Mouse (Mus musculus) CH12.LX (cell line): ENCODE data around the gene Ldlrad3. TPM values are rescaled to one million over a fixed set of nuclear protein-coding genes. Genes with fewer than 3 reads are reported as not detected.
A peak's percentile ranks its signal among the peaks of the same experiment; 100 is the strongest.

Experiments used
- DNase-seq: peaks from one replicate; pipeline ENCODE4 v3.0.0-alpha.2; 2013; ENCODE audit errors: extremely low read depth
- H3K27ac ChIP-seq: 2 replicates; pipeline ENCODE4 v1.5.1; 2012; ENCODE audit warnings: low read depth, mild to moderate bottlenecking, control low read depth, moderate library complexity; ENCODE audit not compliant: insufficient read depth
- H3K27me3 ChIP-seq: replicated peaks from 2 replicates; pipeline ENCODE3; 2012; ENCODE audit warnings: inconsistent platforms
- H3K36me3 ChIP-seq, 2 experiments: replicated peaks in 1 of 2; 2 replicates each; pipeline versions ENCODE3 to v1.6.1; 2012; ENCODE audit warnings: inconsistent platforms in 1 of 2, low read length in 1 of 2, mild to moderate bottlenecking in 1 of 2, mixed read lengths in 1 of 2, moderate library complexity in 1 of 2; ENCODE audit not compliant: control insufficient read depth in 1 of 2, insufficient read depth in 1 of 2
- H3K4me1 ChIP-seq, 2 experiments: 2 replicates each; pipeline ENCODE4 v1.6.1; 2012; ENCODE audit warnings: inconsistent platforms in 1 of 2, moderate library complexity in 1 of 2; ENCODE audit not compliant: insufficient read depth in 2 of 2, control insufficient read depth in 1 of 2
- H3K4me2 ChIP-seq: 2 replicates; pipeline ENCODE4 v1.6.1; 2012; ENCODE audit warnings: low read depth, mild to moderate bottlenecking, control low read depth; ENCODE audit not compliant: poor library complexity, insufficient read depth, severe bottlenecking
- H3K4me3 ChIP-seq, 3 experiments: fragments of 150-350 bp in 1 of 3; sonication (generic) in 1 of 3; replicated peaks in 1 of 3; 2 replicates each; pipeline versions ENCODE3 to v1.5.1; 2011 to 2012; ENCODE audit warnings: low read depth in 2 of 3, low read length in 2 of 3, mild to moderate bottlenecking in 2 of 3, moderate library complexity in 2 of 3, control low read depth in 1 of 3, improper control_type of control experiment in 1 of 3, inconsistent platforms in 1 of 3, mixed read lengths in 1 of 3; ENCODE audit not compliant: poor library complexity in 1 of 3
- H3K79me2 ChIP-seq: replicated peaks from 2 replicates; pipeline ENCODE4 v1.6.1; 2012; ENCODE audit warnings: mild to moderate bottlenecking, moderate library complexity; ENCODE audit not compliant: control insufficient read depth, poor library complexity, insufficient read depth, severe bottlenecking; ENCODE audit errors: extremely low read depth
- H3K9ac ChIP-seq: 2 replicates; pipeline ENCODE4 v1.6.1; 2012; ENCODE audit warnings: low read depth, mild to moderate bottlenecking, control low read depth, moderate library complexity; ENCODE audit not compliant: insufficient read depth
- H3K9me3 ChIP-seq: replicated peaks from 2 replicates; pipeline ENCODE3; 2012; ENCODE audit warnings: low read length, inconsistent platforms, mixed read lengths
- BHLHE40 ChIP-seq: IDR thresholded peaks from 2 replicates; pipeline ENCODE4 v1.6.1; 2011; ENCODE audit warnings: mild to moderate bottlenecking, low read depth, low read length, improper control_type of control experiment
- CHD1 ChIP-seq: IDR thresholded peaks from 2 replicates; pipeline ENCODE4 v1.6.1; 2012; ENCODE audit warnings: low read depth, low read length, improper control_type of control experiment, inconsistent platforms
- CHD2 ChIP-seq: IDR thresholded peaks from 2 replicates; pipeline ENCODE4 v1.6.1; 2011; ENCODE audit warnings: low read length, improper control_type of control experiment
- CTCF ChIP-seq, 2 experiments: IDR thresholded peaks in 1 of 2; conservative IDR thresholded peaks in 1 of 2; 2 replicates each; pipeline ENCODE4 v1.5.1; 2011 to 2012; ENCODE audit warnings: low read depth in 2 of 2, low read length in 2 of 2, improper control_type of control experiment in 1 of 2, inconsistent platforms in 1 of 2, mild to moderate bottlenecking in 1 of 2, moderate library complexity in 1 of 2
- E2F4 ChIP-seq: IDR thresholded peaks from 2 replicates; pipeline ENCODE4 v1.6.1; 2011; ENCODE audit warnings: low read depth, low read length, improper control_type of control experiment; ENCODE audit not compliant: insufficient replicate concordance
- ELF1 ChIP-seq: IDR thresholded peaks from 2 replicates; pipeline ENCODE4 v1.6.1; 2014; ENCODE audit warnings: low read depth, mild to moderate bottlenecking, inconsistent platforms, low read length, improper control_type of control experiment
- EP300 ChIP-seq: IDR thresholded peaks from 2 replicates; pipeline ENCODE4 v1.6.1; 2011; ENCODE audit warnings: low read length, improper control_type of control experiment
- ETS1 ChIP-seq: conservative IDR thresholded peaks from 2 replicates; pipeline ENCODE4 v1.6.1; 2012; ENCODE audit warnings: low read depth, mild to moderate bottlenecking, inconsistent platforms, low read length, improper control_type of control experiment, moderate library complexity
- GABPA ChIP-seq: IDR thresholded peaks from 2 replicates; pipeline ENCODE4 v1.6.1; 2012; ENCODE audit warnings: low read depth, low read length, improper control_type of control experiment, inconsistent platforms; ENCODE audit not compliant: insufficient replicate concordance
- HCFC1 ChIP-seq: IDR thresholded peaks from 2 replicates; pipeline ENCODE4 v1.6.1; 2012; ENCODE audit warnings: low read depth, mild to moderate bottlenecking, inconsistent platforms, low read length, improper control_type of control experiment
- IRF4 ChIP-seq: IDR thresholded peaks from 2 replicates; pipeline ENCODE4 v1.6.1; 2014; ENCODE audit warnings: low read depth, mild to moderate bottlenecking, inconsistent platforms, low read length, improper control_type of control experiment
- JUN ChIP-seq: IDR thresholded peaks from 2 replicates; pipeline ENCODE4 v1.6.1; 2011; ENCODE audit warnings: low read depth, mild to moderate bottlenecking, low read length, improper control_type of control experiment, moderate library complexity; ENCODE audit not compliant: insufficient read depth
- JUND ChIP-seq: conservative IDR thresholded peaks from 2 replicates; pipeline ENCODE4 v1.6.1; 2011; ENCODE audit warnings: low read depth, low read length, improper control_type of control experiment
- MAFK ChIP-seq: IDR thresholded peaks from 2 replicates; pipeline ENCODE4 v1.6.1; 2011; ENCODE audit warnings: low read length, improper control_type of control experiment; ENCODE audit not compliant: insufficient replicate concordance
- MAX ChIP-seq: IDR thresholded peaks from 2 replicates; pipeline ENCODE4 v1.6.1; 2011; ENCODE audit warnings: low read length, improper control_type of control experiment
- MAZ ChIP-seq: IDR thresholded peaks from 2 replicates; pipeline ENCODE4 v1.6.1; 2012; ENCODE audit warnings: low read depth, mild to moderate bottlenecking, inconsistent platforms, low read length, improper control_type of control experiment, moderate library complexity
- MEF2A ChIP-seq: IDR thresholded peaks from 2 replicates; pipeline ENCODE4 v1.6.1; 2014; ENCODE audit warnings: low read depth, mild to moderate bottlenecking, inconsistent platforms, low read length, improper control_type of control experiment, borderline replicate concordance
- MXI1 ChIP-seq: IDR thresholded peaks from 2 replicates; pipeline ENCODE4 v1.6.1; 2011; ENCODE audit warnings: mild to moderate bottlenecking, low read depth, low read length, improper control_type of control experiment
- MYC ChIP-seq: IDR thresholded peaks from 2 replicates; pipeline ENCODE4 v1.6.1; 2011; ENCODE audit warnings: low read depth, mild to moderate bottlenecking, improper control_type of control experiment, low read length
- NELFE ChIP-seq: IDR thresholded peaks from 2 replicates; pipeline ENCODE4 v1.6.1; 2011; ENCODE audit warnings: low read depth, low read length, improper control_type of control experiment
- NRF1 ChIP-seq: IDR thresholded peaks from 2 replicates; pipeline ENCODE4 v1.6.1; 2014; ENCODE audit warnings: low read depth, mild to moderate bottlenecking, inconsistent platforms, low read length, improper control_type of control experiment, moderate library complexity
- PAX5 ChIP-seq: IDR thresholded peaks from 2 replicates; pipeline ENCODE4 v1.6.1; 2012; ENCODE audit warnings: low read length, inconsistent platforms, mixed read lengths
- POLR2A ChIP-seq: IDR thresholded peaks from 2 replicates; pipeline ENCODE4 v1.6.1; 2011; ENCODE audit warnings: low read depth, mild to moderate bottlenecking, improper control_type of control experiment, low read length
- POLR2AphosphoS2 ChIP-seq: IDR thresholded peaks from 2 replicates; pipeline ENCODE4 v1.6.1; 2011; ENCODE audit warnings: low read depth, low read length, improper control_type of control experiment
- RAD21 ChIP-seq: IDR thresholded peaks from 2 replicates; pipeline ENCODE4 v1.6.1; 2011; ENCODE audit warnings: low read depth, mild to moderate bottlenecking, low read length, improper control_type of control experiment, moderate library complexity
- RCOR1 ChIP-seq: conservative IDR thresholded peaks from 2 replicates; pipeline ENCODE4 v1.6.1; 2012; ENCODE audit warnings: low read depth, mild to moderate bottlenecking, inconsistent platforms, low read length, improper control_type of control experiment
- SIN3A ChIP-seq: IDR thresholded peaks from 2 replicates; pipeline ENCODE4 v1.6.1; 2012; ENCODE audit warnings: low read length, improper control_type of control experiment, inconsistent platforms
- SMC3 ChIP-seq: IDR thresholded peaks from 2 replicates; pipeline ENCODE4 v1.6.1; 2011; ENCODE audit warnings: low read depth, low read length, improper control_type of control experiment
- TBP ChIP-seq: conservative IDR thresholded peaks from 2 replicates; pipeline ENCODE4 v1.6.1; 2011; ENCODE audit warnings: low read depth, low read length, improper control_type of control experiment
- TCF12 ChIP-seq: IDR thresholded peaks from 2 replicates; pipeline ENCODE4 v1.6.1; 2014; ENCODE audit warnings: low read depth, mild to moderate bottlenecking, inconsistent platforms, low read length, improper control_type of control experiment
- UBTF ChIP-seq: IDR thresholded peaks from 2 replicates; pipeline ENCODE4 v1.6.1; 2012; ENCODE audit warnings: low read depth, mild to moderate bottlenecking, inconsistent platforms, low read length, improper control_type of control experiment, moderate library complexity
- USF1 ChIP-seq: IDR thresholded peaks from 2 replicates; pipeline ENCODE4 v1.6.1; 2014; ENCODE audit warnings: low read depth, mild to moderate bottlenecking, inconsistent platforms, low read length, improper control_type of control experiment
- USF2 ChIP-seq: conservative IDR thresholded peaks from 2 replicates; pipeline ENCODE4 v1.6.1; 2011; ENCODE audit warnings: low read depth, low read length, improper control_type of control experiment
- ZC3H11A ChIP-seq: IDR thresholded peaks from 2 replicates; pipeline ENCODE4 v1.6.1; 2012; ENCODE audit warnings: low read depth, mild to moderate bottlenecking, inconsistent platforms, low read length, improper control_type of control experiment
- ZKSCAN1 ChIP-seq: IDR thresholded peaks from 2 replicates; pipeline ENCODE4 v1.6.1; 2012; ENCODE audit warnings: low read depth, inconsistent platforms, low read length, improper control_type of control experiment, borderline replicate concordance
- ZMIZ1 ChIP-seq: IDR thresholded peaks from 2 replicates; pipeline ENCODE4 v1.6.1; 2012; ENCODE audit warnings: low read depth, mild to moderate bottlenecking, inconsistent platforms, low read length, improper control_type of control experiment
- ZNF384 ChIP-seq: IDR thresholded peaks from 2 replicates; pipeline ENCODE4 v1.6.1; 2012; ENCODE audit warnings: low read depth, low read length, improper control_type of control experiment, inconsistent platforms
- dilution Hi-C: fragments of 300-500 bp; cut with MboI; formaldehyde crosslinking; loops from 2 replicates; pipeline ENCODE4 v1.14.3; 2020; ENCODE audit warnings: low sequenced_read_pairs; ENCODE audit not compliant: extremely low pct_unique_long_range_greater_than_20kb, extremely low pct_ligation_motif_present
- in situ Hi-C: fragments of 300-500 bp; cut with MboI; formaldehyde crosslinking; loops from 3 replicates; pipeline ENCODE4 v1.14.3; 2019; ENCODE audit warnings: low sequenced_read_pairs, low pct_ligation_motif_present, low pct_unique_long_range_greater_than_20kb, mixed read lengths
- polyA plus RNA-seq: library from polyadenylated mRNA; unstranded; fragments of >175 nt; gene quantifications from 2 replicates; pipeline ENCODE4 v1.2.1, GENCODE M21; 2012; ENCODE audit warnings: low read depth; ENCODE audit not compliant: insufficient read length
- total RNA-seq, 2 experiments: library from RNA; depleted of rRNA; stranded (reverse); fragments of 300-350 nt in 1 of 2; fragments of >200 nt in 1 of 2; gene quantifications; 2 replicates each; pipeline ENCODE4 v1.2.3; 2012 to 2014

Gene Ldlrad3
- total and polyA plus RNA-seq, 3 experiments: 0.30 to 2.7 (median 2.1) TPM

DNA sequence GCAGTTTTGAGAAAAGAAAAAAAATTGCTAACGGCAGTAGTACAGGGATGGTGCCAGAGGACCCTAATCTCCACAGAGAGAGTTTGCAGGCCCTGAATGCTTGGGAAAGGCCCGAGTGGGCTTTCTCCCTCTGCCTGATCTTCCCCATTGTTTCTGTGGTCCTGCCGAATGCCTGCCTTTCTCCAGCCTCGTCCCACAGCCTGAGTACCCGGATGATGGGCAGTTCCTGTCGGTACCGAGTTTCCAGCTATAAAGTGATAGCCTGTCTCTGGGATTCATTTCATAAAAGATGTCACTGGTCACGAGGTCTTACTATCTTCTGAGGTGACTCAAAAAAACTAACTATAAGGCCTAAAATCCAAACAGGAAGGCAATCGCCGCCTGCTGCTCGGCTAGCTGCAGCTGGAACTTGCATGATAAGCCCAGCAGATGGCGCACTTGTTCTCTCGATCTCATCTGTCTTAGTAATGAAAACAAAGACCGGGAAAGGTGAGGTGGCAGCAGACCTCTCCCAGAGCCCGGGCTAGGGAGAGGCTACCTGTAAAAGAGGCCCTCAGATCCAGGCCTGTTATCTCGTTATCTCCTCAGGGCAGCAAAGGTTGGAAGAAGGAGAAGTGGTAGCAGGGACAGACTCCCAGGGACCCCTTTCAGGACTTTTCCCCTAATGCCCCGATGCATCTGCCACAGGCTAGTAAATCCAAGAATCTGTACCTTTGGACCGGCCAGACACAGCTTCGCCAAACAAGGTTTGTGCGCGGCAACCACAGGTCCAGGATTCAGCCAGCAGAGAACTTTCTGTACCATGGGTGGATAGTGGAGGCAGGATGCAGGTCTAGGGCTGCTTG lies 280.4 kb downstream of the Ldlrad3 start:
- H3K27ac ChIP-seq: no peak overlapping the region
- no peaks in the 10 kb centered on the region for H3K79me2 ChIP-seq
- no peak overlapping the region for H3K9ac ChIP-seq
- dilution Hi-C loops: no loop called here
- H3K27me3 ChIP-seq: no peaks in the 10 kb centered on the region
- H3K36me3 ChIP-seq: peaks cover 11 to 17% of the 10 kb centered on the region in 2 experiments
- DNase-seq: peak; percentile 79
- TF ChIP-seq USF2: no peak
- TF ChIP-seq GABPA: no peak
- TF ChIP-seq ETS1: no peak
- TF ChIP-seq TCF12: peak; percentile 32; the same call in 1 of the 2 replicates
- no peak for TF ChIP-seq POLR2A
- no peak for TF ChIP-seq ZMIZ1
- TF ChIP-seq SMC3: peak; percentile 69
- no peak for TF ChIP-seq MAX
- TF ChIP-seq HCFC1: no peak
- no peak for TF ChIP-seq MAFK
- peak; percentile 82 for TF ChIP-seq RAD21
- TF ChIP-seq RCOR1: no peak
- no peak for TF ChIP-seq PAX5
- peak; percentile 77 to 86 for TF ChIP-seq CTCF (conservative IDR thresholded peaks at IDR 0.05 in 1 of 2, IDR thresholded peaks at IDR 0.05 in 1 of 2; ENCODE audit: low read depth in 2 of 2, low read length in 2 of 2)
- no peak for TF ChIP-seq ZNF384
- TF ChIP-seq CHD2: no peak
- TF ChIP-seq E2F4: no peak
- no peak for TF ChIP-seq POLR2AphosphoS2
- no peak for TF ChIP-seq USF1
- TF ChIP-seq TBP: no peak
- TF ChIP-seq CHD1: no peak
- 0 out of 2 replicates have a peak, but pooled peaks have one; percentile 27 for TF ChIP-seq IRF4
- 0 out of 2 replicates have a peak, but pooled peaks have one; percentile 23 for TF ChIP-seq ELF1
- TF ChIP-seq MEF2A: no peak
- no peak for TF ChIP-seq UBTF
- TF ChIP-seq BHLHE40: no peak
- TF ChIP-seq ZC3H11A: no peak; the same call in 1 of the 2 replicates
- TF ChIP-seq EP300: no peak
- TF ChIP-seq NELFE: peak; percentile 44; the same call in 1 of the 2 replicates
- no peak for TF ChIP-seq JUN
- TF ChIP-seq MYC: no peak
- TF ChIP-seq JUND: no peak
- TF ChIP-seq MAZ: no peak
- no peak for TF ChIP-seq ZKSCAN1
- no peak for TF ChIP-seq MXI1
- TF ChIP-seq SIN3A: no peak
- no peak for TF ChIP-seq NRF1
- H3K9me3 ChIP-seq: no peaks in the 10 kb centered on the region
- peak overlapping the region; percentile 34; the same call in 1 of the 2 replicates for H3K4me2 ChIP-seq
- no peak overlapping the region for H3K4me3 ChIP-seq
- in situ Hi-C loops: loop anchor here (25.0 kb wide), 1 partner anchor 532 kb away; no protein-coding TSS in a partner anchor
- H3K4me1 ChIP-seq: peaks cover 0 to 7% of the 10 kb centered on the region in 2 experiments; a peak in 2 of 4 replicates
